In the genomic region with DNA sequence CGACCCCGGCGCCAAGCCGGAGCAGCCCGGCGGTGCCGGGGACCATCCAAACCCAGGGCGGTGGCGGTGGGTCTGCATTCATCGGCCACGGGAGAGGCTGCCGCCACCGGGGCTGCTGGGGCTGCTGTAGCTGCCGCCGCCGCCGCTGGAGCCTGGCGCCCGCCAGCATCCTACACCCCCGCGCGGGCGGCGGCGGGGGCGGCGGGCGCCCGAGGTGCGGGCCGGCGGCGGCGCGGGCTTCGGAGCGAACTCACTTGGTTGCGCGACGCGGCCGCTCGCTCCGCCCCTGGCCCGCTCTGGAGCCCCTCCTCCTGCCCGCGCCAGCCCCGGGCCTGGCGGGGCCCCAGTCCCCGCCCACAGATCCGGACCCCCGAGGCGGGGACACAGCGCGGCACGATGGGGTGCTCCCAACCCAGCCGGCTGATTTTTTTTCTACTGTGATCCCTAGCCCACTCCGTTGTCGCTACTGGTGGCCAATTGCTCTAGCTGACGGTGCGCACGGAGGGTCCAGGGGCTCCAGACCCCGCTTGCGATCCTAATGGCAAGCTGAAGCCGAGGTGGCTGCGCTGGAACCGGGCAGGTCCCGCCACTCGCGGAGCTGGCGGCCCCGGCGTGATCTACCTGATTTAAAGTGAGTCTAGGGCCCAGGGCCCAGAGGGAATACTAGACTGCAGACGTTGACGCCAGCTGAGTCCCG, we compare ENCODE assay signal across 9 mouse cellular contexts. TPM values are rescaled to one million over a fixed set of nuclear protein-coding genes. Genes with fewer than 3 reads are reported as not detected.
A peak's percentile ranks its signal among the peaks of the same experiment; 100 is the strongest.
DNase-seq lines count a peak whose midpoint lies in the region; ATAC-seq and TF ChIP-seq lines count a peak whose summit lies in the region.
"Had no signal": no experiment of that assay in that cellular context is flagged by ENCODE, and none has a peak within 500 bp of the region (broad histone marks: within the 10 kb centered on the region; RNA-seq: fewer than 3 reads in every experiment).

A gene (minus strand): TSS at position 246 of the 697 bp plus-strand sequence.

- under 1% methylated on average over 56 of the region's 76 CpGs for WGBS in kidney, postnatal 0 days
- 1% methylated on average over 74 of the region's 76 CpGs for WGBS in kidney, adult 2 months
- under 1% methylated on average over 74 of the region's 76 CpGs for WGBS in embryonic facial prominence, embryonic 15.5 days
- under 1% methylated on average over 56 of the region's 76 CpGs for WGBS in midbrain, postnatal 0 days

- H3K27ac ChIP-seq in kidney, postnatal 0 days = no peak within 1 kb of the TSS
- no peak within 1 kb of the TSS for H3K27ac ChIP-seq in kidney, adult 2 months (ENCODE audit: insufficient read depth, low read depth, low read length)
- H3K27ac ChIP-seq in embryonic facial prominence, embryonic 15.5 days (replicated peaks) = no peak within 1 kb of the TSS
- H3K27ac ChIP-seq in midbrain, postnatal 0 days (ENCODE audit: low read depth, low read length) = peak within 1 kb of the TSS; percentile 62

- TF ChIP-seq POLR2A in kidney, adult 2 months (IDR thresholded peaks at IDR 0.05; ENCODE audit: low read depth, low read length) = no peak

- H3K4me3 ChIP-seq in kidney, postnatal 0 days (replicated peaks; ENCODE audit: low read depth, low read length) = peak within 1 kb of the TSS; percentile 43
- no peak within 1 kb of the TSS; the same call in 1 of the 2 replicates for H3K4me3 ChIP-seq in kidney, adult 2 months (ENCODE audit: insufficient read depth, low read depth, low read length)
- H3K4me3 ChIP-seq in embryonic facial prominence, embryonic 15.5 days (replicated peaks) = peak within 1 kb of the TSS; percentile 49
- H3K4me3 ChIP-seq in midbrain, postnatal 0 days (ENCODE audit: low read depth, low read length) = peak within 1 kb of the TSS; percentile 70
- H3K4me3 ChIP-seq: megakaryocyte, embryonic 14.5 days had no signal

- peaks cover 14% of the 10 kb centered on the region for H3K27me3 ChIP-seq in kidney, postnatal 0 days (ENCODE audit: insufficient read depth, low read length)
- H3K27me3 ChIP-seq in kidney, adult 2 months (replicated peaks; ENCODE audit: control insufficient read depth, insufficient read depth, low read length) = peaks cover 3% of the 10 kb centered on the region
- peaks cover 58% of the 10 kb centered on the region for H3K27me3 ChIP-seq in embryonic facial prominence, embryonic 15.5 days
- 0 out of 2 replicates have a peak, but pooled peaks cover 3% of the 10 kb centered on the region for H3K27me3 ChIP-seq in midbrain, postnatal 0 days (ENCODE audit: insufficient read depth, low read length)

- peak; percentile 6 for DNase-seq in kidney, postnatal 0 days (ENCODE audit: low spot score)
- DNase-seq in kidney, adult 2 months = no peak
- peak in 1 of 2 experiments; percentile 9 for DNase-seq in left cerebral cortex, adult 8-10 months (ENCODE audit: low spot score in 2 of 2)
- DNase-seq in midbrain, postnatal 0 days (ENCODE audit: low spot score) = peak; percentile 62
- DNase-seq in ovary, adult 18-20 months (ENCODE audit: low spot score) = no peak
- DNase-seq in gastrocnemius, postnatal 10 days = no peak

- peaks cover 9% of the 10 kb centered on the region for H3K4me1 ChIP-seq in kidney, postnatal 0 days (replicated peaks; ENCODE audit: insufficient read depth, low read length)
- no peaks in the 10 kb centered on the region for H3K4me1 ChIP-seq in kidney, adult 2 months (ENCODE audit: control insufficient read depth, insufficient read depth, low read length)
- H3K4me1 ChIP-seq in embryonic facial prominence, embryonic 15.5 days = peaks cover 16% of the 10 kb centered on the region
- H3K4me1 ChIP-seq in midbrain, postnatal 0 days (ENCODE audit: insufficient read depth, low read length) = no peaks in the 10 kb centered on the region
- H3K4me1 ChIP-seq: megakaryocyte, embryonic 14.5 days had no signal

- no peaks in the 10 kb centered on the region for H3K9me3 ChIP-seq in kidney, postnatal 0 days (replicated peaks; ENCODE audit: low read length)
- no peaks in the 10 kb centered on the region for H3K9me3 ChIP-seq in embryonic facial prominence, embryonic 15.5 days (replicated peaks)
- H3K9me3 ChIP-seq in midbrain, postnatal 0 days (ENCODE audit: low read length) = no peaks in the 10 kb centered on the region
- H3K9me3 ChIP-seq: megakaryocyte, embryonic 14.5 days had no signal

- TF ChIP-seq CTCF in kidney, postnatal 0 days (IDR thresholded peaks at IDR 0.05; ENCODE audit: low read depth) = no peak
- no peak for TF ChIP-seq CTCF in kidney, adult 2 months (conservative IDR thresholded peaks at IDR 0.05; ENCODE audit: insufficient read depth, insufficient read length, low read depth, low read length)
- TF ChIP-seq CTCF in midbrain, postnatal 0 days (IDR thresholded peaks at IDR 0.05) = no peak

- H3K9ac ChIP-seq in kidney, postnatal 0 days (ENCODE audit: low read depth, low read length) = no peak within 1 kb of the TSS
- no peak within 1 kb of the TSS for H3K9ac ChIP-seq in embryonic facial prominence, embryonic 15.5 days
- peak within 1 kb of the TSS; percentile 58 for H3K9ac ChIP-seq in midbrain, postnatal 0 days (replicated peaks; ENCODE audit: low read length, poor library complexity, severe bottlenecking)

- no peak; the same call in 1 of the 2 replicates for ATAC-seq in kidney, postnatal 0 days (replicated peaks; ENCODE audit: low FRiP score, low read depth)
- peak; percentile 32; the same call in 1 of the 2 replicates for ATAC-seq in cerebellum, adult (ENCODE audit: insufficient number of reproducible peaks, low FRiP score, low TSS enrichment)
- no peak for ATAC-seq in embryonic facial prominence, embryonic 15.5 days (ENCODE audit: insufficient number of reproducible peaks, low FRiP score, low TSS enrichment, low read depth)
- ATAC-seq in midbrain, postnatal 0 days (ENCODE audit: low FRiP score) = peak; percentile 66; the same call in 1 of the 2 replicates

- no peaks in the 10 kb centered on the region for H3K36me3 ChIP-seq in kidney, postnatal 0 days (ENCODE audit: insufficient read depth, low read length)
- H3K36me3 ChIP-seq in kidney, adult 2 months (ENCODE audit: control insufficient read depth, insufficient read depth, low read length) = no peaks in the 10 kb centered on the region
- no peaks in the 10 kb centered on the region for H3K36me3 ChIP-seq in embryonic facial prominence, embryonic 15.5 days
- no peaks in the 10 kb centered on the region for H3K36me3 ChIP-seq in midbrain, postnatal 0 days (ENCODE audit: insufficient read depth, low read length)

- peak within 1 kb of the TSS; percentile 89 for H3K4me2 ChIP-seq in kidney, postnatal 0 days (ENCODE audit: low read length)
- peak within 1 kb of the TSS; percentile 94 for H3K4me2 ChIP-seq in embryonic facial prominence, embryonic 15.5 days (replicated peaks)
- peak within 1 kb of the TSS; percentile 98 for H3K4me2 ChIP-seq in midbrain, postnatal 0 days (ENCODE audit: low read depth, low read length, poor library complexity, severe bottlenecking)

RNA-seq across cellular contexts. Expression of the gene that starts here (rescaled TPM):
- 1.4 and 2.0 TPM in 2 replicates for polyA plus RNA-seq in kidney, postnatal 0 days (2015; fragmentation: Nextera tagmentation; extraction: Ambion mirVana)
- polyA plus RNA-seq in kidney, adult 2 months (2012; rRNA removed) = 0.03 and 0.16 TPM in 2 replicates
- polyA plus RNA-seq in embryonic facial prominence, embryonic 15.5 days (2015; fragmentation: Nextera tagmentation; extraction: Ambion mirVana) = 0.46 and 0.88 TPM in 2 replicates
- total RNA-seq in left cerebral cortex, adult 8-10 months (2022) = 10 to 100 TPM; 10.2 to 12.0 (median 11.3) TPM
- 31.2 and 38.2 TPM in 2 replicates for total RNA-seq in midbrain, postnatal 0 days (2014; rRNA removed)
- 35.8 and 36.0 TPM in 2 replicates for polyA plus RNA-seq in midbrain, postnatal 0 days (2015; fragmentation: Nextera tagmentation; extraction: Ambion mirVana)
- total RNA-seq in gastrocnemius, postnatal 10 days (2021) = under 1 TPM; 0.19 to 0.25 TPM

Comparison
In these comparisons a context has a peak if more than half of its experiments do, and no peak if none do; other contexts are left out.
1. RNA of the gene that starts here (total RNA-seq): 31.2 to 38.2 TPM in midbrain, postnatal 0 days and 10.2 to 12.0 TPM in left cerebral cortex, adult 8-10 months; 0.19 to 0.25 TPM in gastrocnemius, postnatal 10 days; every median in the first group is over 4 times any median in the second.
2. RNA of the gene that starts here (polyA plus RNA-seq): 35.8 to 36.0 TPM in midbrain, postnatal 0 days; 1.4 to 2.0 TPM in kidney, postnatal 0 days, 0.46 to 0.88 TPM in embryonic facial prominence, embryonic 15.5 days and 0.03 to 0.16 TPM in kidney, adult 2 months; every median in the first group is over 10 times any median in the second.
3. DNase-seq: peak in kidney, postnatal 0 days (single experiment) and midbrain, postnatal 0 days (single experiment); none in kidney, adult 2 months (single experiment), ovary, adult 18-20 months (single experiment) and gastrocnemius, postnatal 10 days (single experiment).
4. ATAC-seq: peak in cerebellum, adult (single experiment) and midbrain, postnatal 0 days (single experiment); none in kidney, postnatal 0 days (single experiment) and embryonic facial prominence, embryonic 15.5 days (single experiment).
5. Peak in every context shown above with its lines, with median percentiles within 50 percentile points of each other: H3K4me2 ChIP-seq.